24 mouse cellular contexts compared by ENCODE assay signal in the genomic region with DNA sequence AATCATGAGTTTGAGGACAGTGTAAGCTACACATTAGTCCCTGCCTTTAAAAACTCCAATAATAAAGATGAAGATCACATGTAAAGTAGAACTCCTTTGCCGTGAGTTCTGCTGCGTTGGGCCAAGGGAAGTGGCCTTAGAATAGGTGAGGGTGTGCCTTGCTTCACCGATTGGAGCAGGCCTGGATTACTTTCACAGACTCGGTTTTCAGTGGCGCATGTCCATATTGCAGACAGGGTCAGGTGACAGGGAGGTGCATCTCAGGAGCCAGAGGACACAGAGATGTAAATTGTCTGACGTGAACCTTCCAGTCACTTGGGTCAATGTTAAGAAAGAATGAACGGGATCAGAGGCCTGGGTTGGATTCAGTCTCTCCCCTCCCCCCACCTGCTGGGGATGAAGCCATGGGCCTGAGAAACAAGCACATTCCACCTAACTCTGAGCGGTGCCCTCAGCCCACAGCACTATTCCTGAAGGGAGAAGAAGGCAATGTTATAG. TPM values are rescaled to one million over a fixed set of nuclear protein-coding genes. Genes with fewer than 3 reads are reported as not detected.
DNase-seq lines count a peak whose midpoint lies in the region; ATAC-seq and TF ChIP-seq lines count a peak whose summit lies in the region.
"Had no signal": no experiment of that assay in that cellular context is flagged by ENCODE, and none has a peak within 500 bp of the region (broad histone marks: within the 10 kb centered on the region; RNA-seq: fewer than 3 reads in every experiment).

No protein-coding gene starts in this region.

- TF ChIP-seq EP300 in stomach, postnatal 0 days (optimal IDR thresholded peaks at IDR 0.05), result no peak

- peak; percentile 37 for DNase-seq in embryo, embryonic 11 days
- no peak for DNase-seq in embryo, embryonic 10 days (ENCODE audit: low spot score)
- DNase-seq in heart, adult 9 months (ENCODE audit: low spot score in 2 of 2), result no peak
- peak; percentile 79 for DNase-seq in midbrain, embryonic 11.5 days (ENCODE audit: low spot score, missing footprints)
- no peak for DNase-seq in stomach, postnatal 0 days (ENCODE audit: low spot score)
- DNase-seq in adrenal gland, adult 2 months, result no peak
- DNase-seq: adrenal gland, postnatal 25 days; cerebellum, postnatal 36 days; gastrocnemius, postnatal 10 days; layer of hippocampus, postnatal 36 days; right cerebral cortex, postnatal 14 days; thymus, postnatal 25 days had no signal

- no peak overlapping the region for H3K4me3 ChIP-seq in heart, embryonic 16.5 days (ENCODE audit: low read length)
- no peak overlapping the region for H3K4me3 ChIP-seq in midbrain, embryonic 11.5 days (ENCODE audit: low read depth, low read length)
- no peak overlapping the region for H3K4me3 ChIP-seq in midbrain, embryonic 15.5 days
- H3K4me3 ChIP-seq in stomach, postnatal 0 days (ENCODE audit: low read depth, low read length), result no peak overlapping the region
- H3K4me3 ChIP-seq: embryonic facial prominence, embryonic 12.5 days; heart, adult 2 months; kidney, embryonic 15.5 days; limb, embryonic 10.5 days; lung, embryonic 15.5 days; neural tube, embryonic 13.5 days had no signal

- H3K9me3 ChIP-seq in heart, embryonic 16.5 days (replicated peaks; ENCODE audit: control insufficient read depth, low read length), result no peaks in the 10 kb centered on the region
- no peaks in the 10 kb centered on the region for H3K9me3 ChIP-seq in midbrain, embryonic 11.5 days (ENCODE audit: control insufficient read depth, low read length)
- H3K9me3 ChIP-seq in midbrain, embryonic 15.5 days, result no peaks in the 10 kb centered on the region
- no peaks in the 10 kb centered on the region for H3K9me3 ChIP-seq in stomach, postnatal 0 days (ENCODE audit: control insufficient read depth, low read length)
- H3K9me3 ChIP-seq: embryonic facial prominence, embryonic 12.5 days; kidney, embryonic 15.5 days; limb, embryonic 10.5 days; lung, embryonic 15.5 days; neural tube, embryonic 13.5 days had no signal

- no peaks in the 10 kb centered on the region for H3K36me3 ChIP-seq in heart, embryonic 16.5 days (ENCODE audit: control insufficient read depth, insufficient read depth)
- H3K36me3 ChIP-seq in midbrain, embryonic 11.5 days (ENCODE audit: control insufficient read depth, insufficient read depth, low read length), result no peaks in the 10 kb centered on the region; the same call in 1 of the 2 replicates
- no peaks in the 10 kb centered on the region for H3K36me3 ChIP-seq in midbrain, embryonic 15.5 days (replicated peaks)
- no peaks in the 10 kb centered on the region; the same call in 1 of the 2 replicates for H3K36me3 ChIP-seq in stomach, postnatal 0 days (ENCODE audit: control insufficient read depth, insufficient read depth, low read length)

- WGBS in heart, embryonic 16.5 days, result 69% methylated on average over 8 of the region's 8 CpGs
- 46% methylated on average over 8 of the region's 8 CpGs for WGBS in midbrain, embryonic 11.5 days
- WGBS in midbrain, embryonic 15.5 days, result 46% methylated on average over 8 of the region's 8 CpGs
- WGBS in stomach, postnatal 0 days, result 55% methylated on average over 8 of the region's 8 CpGs

- no peak overlapping the region for H3K27ac ChIP-seq in heart, embryonic 16.5 days (ENCODE audit: low read length)
- no peak overlapping the region for H3K27ac ChIP-seq in midbrain, embryonic 11.5 days (ENCODE audit: low read depth, low read length)
- H3K27ac ChIP-seq in midbrain, embryonic 15.5 days, result no peak overlapping the region
- 0 out of 2 replicates have a peak overlapping the region, but pooled peaks have one; percentile 24 for H3K27ac ChIP-seq in stomach, postnatal 0 days (replicated peaks)
- H3K27ac ChIP-seq: embryonic facial prominence, embryonic 12.5 days; heart, adult 2 months; kidney, embryonic 15.5 days; limb, embryonic 10.5 days; lung, embryonic 15.5 days; macrophage; neural tube, embryonic 13.5 days had no signal

- no peaks in the 10 kb centered on the region for H3K27me3 ChIP-seq in heart, embryonic 16.5 days (ENCODE audit: control insufficient read depth, insufficient read depth, low read length)
- H3K27me3 ChIP-seq in midbrain, embryonic 11.5 days (ENCODE audit: control insufficient read depth, insufficient read depth, low read length), result no peaks in the 10 kb centered on the region
- no peaks in the 10 kb centered on the region for H3K27me3 ChIP-seq in midbrain, embryonic 15.5 days (replicated peaks)
- H3K27me3 ChIP-seq in stomach, postnatal 0 days (ENCODE audit: control insufficient read depth, insufficient read depth, low read length), result no peaks in the 10 kb centered on the region
- H3K27me3 ChIP-seq: embryonic facial prominence, embryonic 12.5 days; kidney, embryonic 15.5 days; lung, embryonic 15.5 days; neural tube, embryonic 13.5 days had no signal

- peaks cover 29% of the 10 kb centered on the region for H3K4me1 ChIP-seq in heart, embryonic 16.5 days (ENCODE audit: control insufficient read depth, insufficient read depth, low read length)
- peaks cover 26% of the 10 kb centered on the region for H3K4me1 ChIP-seq in midbrain, embryonic 11.5 days (ENCODE audit: control insufficient read depth, insufficient read depth, low read length)
- peaks cover 36% of the 10 kb centered on the region for H3K4me1 ChIP-seq in midbrain, embryonic 15.5 days
- peaks cover 2% of the 10 kb centered on the region; the same call in 1 of the 2 replicates for H3K4me1 ChIP-seq in stomach, postnatal 0 days (replicated peaks; ENCODE audit: control insufficient read depth, insufficient read depth)

- ATAC-seq in heart, embryonic 16.5 days (replicated peaks; ENCODE audit: extremely low read depth, insufficient read depth, low FRiP score), result no peak
- ATAC-seq in midbrain, embryonic 11.5 days (ENCODE audit: low FRiP score), result no peak
- no peak for ATAC-seq in midbrain, embryonic 15.5 days (replicated peaks)
- ATAC-seq in stomach, postnatal 0 days (ENCODE audit: low FRiP score, low TSS enrichment), result no peak
- ATAC-seq: activated CD4-positive, CD25-positive, alpha-beta regulatory T cell, adult 4 months; CD4-positive, CD25-positive, alpha-beta regulatory T cell, adult 4 months had no signal

- peak overlapping the region; percentile 27; the same call in 1 of the 2 replicates for H3K9ac ChIP-seq in heart, embryonic 16.5 days (ENCODE audit: low read length)
- 0 out of 2 replicates have a peak overlapping the region, but pooled peaks have one; percentile 9 for H3K9ac ChIP-seq in midbrain, embryonic 11.5 days (ENCODE audit: low read length)
- H3K9ac ChIP-seq in midbrain, embryonic 15.5 days, result no peak overlapping the region
- no peak overlapping the region for H3K9ac ChIP-seq in stomach, postnatal 0 days (ENCODE audit: low read length)
- H3K9ac ChIP-seq: embryonic facial prominence, embryonic 12.5 days; kidney, embryonic 15.5 days; lung, embryonic 15.5 days; neural tube, embryonic 13.5 days had no signal

- no peak for TF ChIP-seq CTCF in stomach, postnatal 0 days (IDR thresholded peaks at IDR 0.05; ENCODE audit: low read depth)

- H3K4me2 ChIP-seq in heart, embryonic 16.5 days (ENCODE audit: low read depth, low read length), result no peak overlapping the region
- H3K4me2 ChIP-seq in midbrain, embryonic 11.5 days, result no peak overlapping the region
- no peak overlapping the region for H3K4me2 ChIP-seq in midbrain, embryonic 15.5 days
- H3K4me2 ChIP-seq in stomach, postnatal 0 days (replicated peaks; ENCODE audit: low read depth), result no peak overlapping the region
- H3K4me2 ChIP-seq: embryonic facial prominence, embryonic 12.5 days; kidney, embryonic 15.5 days; liver, embryonic 11.5 days; lung, embryonic 15.5 days; neural tube, embryonic 13.5 days had no signal

RNA-seq across cellular contexts. Expression of a gene that starts 7.4 kb away (rescaled TPM):
- 28.2 and 29.5 TPM in 2 replicates for polyA plus RNA-seq in heart, embryonic 16.5 days (2015; fragmentation: Nextera tagmentation; extraction: Ambion mirVana)
- polyA plus RNA-seq in midbrain, embryonic 11.5 days (2014; fragmentation: Nextera tagmentation; extraction: Ambion mirVana), result 43.2 and 44.5 TPM in 2 replicates
- polyA plus RNA-seq in midbrain, embryonic 15.5 days (2015; fragmentation: Nextera tagmentation; extraction: Ambion mirVana), result 51.7 and 56.2 TPM in 2 replicates
- 23.4 and 23.5 TPM in 2 replicates for polyA plus RNA-seq in stomach, postnatal 0 days (2015; fragmentation: Nextera tagmentation; extraction: Ambion mirVana)
- total RNA-seq in adrenal gland, adult 2 months (2021), result 10 to 100 TPM; 26.5 to 35.8 TPM
- 54.3 and 58.6 TPM in 2 replicates for polyA plus RNA-seq in adrenal gland, adult 2 months (2012; rRNA removed)

RNA-seq across cellular contexts. Expression of a gene that starts 7.7 kb away (rescaled TPM):
- 80.8 and 86.0 TPM in 2 replicates for polyA plus RNA-seq in heart, embryonic 16.5 days (2015; fragmentation: Nextera tagmentation; extraction: Ambion mirVana)
- 289 and 297 TPM in 2 replicates for polyA plus RNA-seq in midbrain, embryonic 11.5 days (2014; fragmentation: Nextera tagmentation; extraction: Ambion mirVana)
- polyA plus RNA-seq in midbrain, embryonic 15.5 days (2015; fragmentation: Nextera tagmentation; extraction: Ambion mirVana), result 221 and 226 TPM in 2 replicates
- 58.8 and 58.9 TPM in 2 replicates for polyA plus RNA-seq in stomach, postnatal 0 days (2015; fragmentation: Nextera tagmentation; extraction: Ambion mirVana)
- 100 to 1,000 TPM; 100 to 114 TPM for total RNA-seq in adrenal gland, adult 2 months (2021)
- polyA plus RNA-seq in adrenal gland, adult 2 months (2012; rRNA removed), result 70.4 and 79.3 TPM in 2 replicates

Comparison
In these comparisons a context has a peak if more than half of its experiments do, and no peak if none do; other contexts are left out.
1. DNase-seq: peak in embryo, embryonic 11 days (single experiment) and midbrain, embryonic 11.5 days (single experiment); none in embryo, embryonic 10 days (single experiment), heart, adult 9 months (0 of 2), stomach, postnatal 0 days (single experiment) and adrenal gland, adult 2 months (single experiment).
2. H3K9ac ChIP-seq: peak in heart, embryonic 16.5 days (single experiment) and midbrain, embryonic 11.5 days (single experiment); none in midbrain, embryonic 15.5 days (single experiment) and stomach, postnatal 0 days (single experiment).